Mouse (Mus musculus) MEL (cell line): ENCODE data around the gene Mogat1. TPM values are rescaled to one million over a fixed set of nuclear protein-coding genes. Genes with fewer than 3 reads are reported as not detected.

Source experiments
- DNase-seq: peaks from one replicate; pipeline ENCODE4 v3.0.0; 2011; ENCODE audit warnings: low read depth, low spot score
- H3K27ac ChIP-seq: 2 replicates; pipeline ENCODE4 v1.5.1; 2012; ENCODE audit warnings: low read depth, mild to moderate bottlenecking, control low read depth, low read length, moderate library complexity; ENCODE audit not compliant: control insufficient read depth
- H3K27me3 ChIP-seq, 2 experiments: fragments of 150-350 bp in 1 of 2; sonication (generic) in 1 of 2; 2 replicates each; pipeline ENCODE4 v1.6.1; 2012; ENCODE audit warnings: low read length in 2 of 2, mild to moderate bottlenecking in 2 of 2, improper control_type of control experiment in 1 of 2, moderate library complexity in 1 of 2; ENCODE audit not compliant: insufficient read depth in 2 of 2, control insufficient read depth in 1 of 2
- H3K36me3 ChIP-seq, 2 experiments: 2 replicates each; pipeline ENCODE4 v1.6.1; 2012 to 2014; ENCODE audit warnings: low read length in 2 of 2, improper control_type of control experiment in 1 of 2, inconsistent platforms in 1 of 2, mild to moderate bottlenecking in 1 of 2; ENCODE audit not compliant: insufficient read depth in 2 of 2, control insufficient read depth in 1 of 2
- H3K4me1 ChIP-seq, 2 experiments: fragments of 150-350 bp in 1 of 2; sonication (generic) in 1 of 2; 2 replicates each; pipeline ENCODE4 v1.6.1; 2012; ENCODE audit warnings: low read length in 2 of 2, improper control_type of control experiment in 1 of 2, mild to moderate bottlenecking in 1 of 2; ENCODE audit not compliant: insufficient read depth in 2 of 2, control insufficient read depth in 1 of 2
- H3K4me3 ChIP-seq, 2 experiments: fragments of 150-350 bp in 1 of 2; sonication (generic) in 1 of 2; 2 replicates each; pipeline ENCODE4 v1.5.1; 2012; ENCODE audit warnings: low read depth in 2 of 2, low read length in 2 of 2, mild to moderate bottlenecking in 2 of 2, moderate library complexity in 2 of 2, control low read depth in 1 of 2, improper control_type of control experiment in 1 of 2; ENCODE audit not compliant: control insufficient read depth in 1 of 2, insufficient read depth in 1 of 2
- H3K79me2 ChIP-seq: 2 replicates; pipeline ENCODE4 v1.6.1; 2012; ENCODE audit warnings: mild to moderate bottlenecking, low read length, moderate library complexity; ENCODE audit not compliant: control insufficient read depth, poor library complexity, insufficient read depth
- H3K9ac ChIP-seq: 2 replicates; pipeline ENCODE4 v1.6.1; 2012; ENCODE audit warnings: low read depth, mild to moderate bottlenecking, control low read depth, low read length, moderate library complexity; ENCODE audit not compliant: control insufficient read depth, poor library complexity, severe bottlenecking
- H3K9me3 ChIP-seq: fragments of 150-350 bp; sonication (generic); replicated peaks from 2 replicates; pipeline ENCODE4 v1.6.1; 2012; ENCODE audit warnings: mild to moderate bottlenecking, low read length, improper control_type of control experiment, moderate library complexity; ENCODE audit not compliant: insufficient read depth
- BHLHE40 ChIP-seq: IDR thresholded peaks from 2 replicates; pipeline ENCODE4 v1.6.1; 2012; ENCODE audit warnings: low read depth, mild to moderate bottlenecking, inconsistent platforms, low read length, improper control_type of control experiment, borderline replicate concordance
- CHD1 ChIP-seq: IDR thresholded peaks from 2 replicates; pipeline ENCODE4 v1.6.1; 2012; ENCODE audit warnings: low read depth, mild to moderate bottlenecking, inconsistent platforms, low read length, improper control_type of control experiment
- CHD2 ChIP-seq: IDR thresholded peaks from 2 replicates; pipeline ENCODE4 v1.6.1; 2011; ENCODE audit warnings: low read length, improper control_type of control experiment
- CTCF ChIP-seq, 3 experiments: IDR thresholded peaks in 2 of 3; conservative IDR thresholded peaks in 1 of 3; 2 replicates each; pipeline ENCODE4 v1.5.1; 2011 to 2012; ENCODE audit warnings: low read length in 3 of 3, low read depth in 2 of 3, mild to moderate bottlenecking in 2 of 3, improper control_type of control experiment in 1 of 3, inconsistent platforms in 1 of 3, mixed read lengths in 1 of 3, moderate library complexity in 1 of 3; ENCODE audit not compliant: control insufficient read depth in 1 of 3, insufficient read depth in 1 of 3, poor library complexity in 1 of 3, severe bottlenecking in 1 of 3
- ELF1 ChIP-seq: IDR thresholded peaks from 2 replicates; pipeline ENCODE4 v1.6.1; 2014; ENCODE audit warnings: low read depth, mild to moderate bottlenecking, inconsistent platforms, low read length, improper control_type of control experiment, moderate library complexity
- ETS1 ChIP-seq: IDR thresholded peaks from 2 replicates; pipeline ENCODE4 v1.6.1; 2012; ENCODE audit warnings: low read depth, mild to moderate bottlenecking, inconsistent platforms, low read length, improper control_type of control experiment, moderate library complexity
- GABPA ChIP-seq: IDR thresholded peaks from 2 replicates; pipeline ENCODE4 v1.6.1; 2012; ENCODE audit warnings: low read depth, mild to moderate bottlenecking, inconsistent platforms, low read length, improper control_type of control experiment, moderate library complexity
- KAT2A ChIP-seq: conservative IDR thresholded peaks from 2 replicates; pipeline ENCODE4 v1.6.1; 2012; ENCODE audit warnings: low read depth, low read length, improper control_type of control experiment, inconsistent platforms
- MEF2A ChIP-seq: IDR thresholded peaks from 2 replicates; pipeline ENCODE4 v1.6.1; 2014; ENCODE audit warnings: low read depth, mild to moderate bottlenecking, inconsistent platforms, low read length, improper control_type of control experiment; ENCODE audit not compliant: poor library complexity, insufficient replicate concordance, severe bottlenecking; ENCODE audit errors: extremely low read depth
- MYC ChIP-seq: IDR thresholded peaks from 2 replicates; pipeline ENCODE4 v1.6.1; 2011; ENCODE audit warnings: low read depth, mild to moderate bottlenecking, low read length, improper control_type of control experiment, moderate library complexity
- POLR2AphosphoS2 ChIP-seq: IDR thresholded peaks from 2 replicates; pipeline ENCODE4 v1.6.1; 2011; ENCODE audit warnings: low read length, improper control_type of control experiment
- SIN3A ChIP-seq: IDR thresholded peaks from 2 replicates; pipeline ENCODE4 v1.6.1; 2012; ENCODE audit warnings: low read length, improper control_type of control experiment, inconsistent platforms
- SMC3 ChIP-seq: IDR thresholded peaks from 2 replicates; pipeline ENCODE4 v1.6.1; 2011; ENCODE audit warnings: low read depth, low read length, improper control_type of control experiment
- TBP ChIP-seq: IDR thresholded peaks from 2 replicates; pipeline ENCODE4 v1.8.0; 2011; ENCODE audit warnings: low read depth, low read length, improper control_type of control experiment
- UBTF ChIP-seq: IDR thresholded peaks from 2 replicates; pipeline ENCODE4 v1.6.1; 2012; ENCODE audit warnings: low read depth, mild to moderate bottlenecking, inconsistent platforms, low read length, improper control_type of control experiment, moderate library complexity, borderline replicate concordance; ENCODE audit not compliant: insufficient read depth
- USF2 ChIP-seq, 2 experiments: IDR thresholded peaks; 2 replicates each; pipeline ENCODE4 v1.6.1; 2011 to 2012; ENCODE audit warnings: improper control_type of control experiment in 2 of 2, low read length in 2 of 2, borderline replicate concordance in 1 of 2, inconsistent platforms in 1 of 2, low read depth in 1 of 2, mild to moderate bottlenecking in 1 of 2; ENCODE audit not compliant: insufficient read depth in 1 of 2
- ZKSCAN1 ChIP-seq: IDR thresholded peaks from 2 replicates; pipeline ENCODE4 v1.6.1; 2012; ENCODE audit warnings: low read depth, mild to moderate bottlenecking, inconsistent platforms, low read length, improper control_type of control experiment, moderate library complexity
- polyA plus RNA-seq, 2 experiments: library from polyadenylated mRNA; stranded (reverse) in 1 of 2; unstranded in 1 of 2; fragments of >175 nt in 1 of 2; fragments of >200 nt in 1 of 2; gene quantifications; 2 replicates each; pipeline versions ENCODE4 v1.2.1 to v1.2.4; 2012; ENCODE audit warnings: low replicate concordance in 2 of 2, low read depth in 1 of 2; ENCODE audit not compliant: insufficient read length in 2 of 2, insufficient read depth in 1 of 2, missing spikeins in 1 of 2
- total RNA-seq: library from RNA; depleted of rRNA; stranded (reverse); fragments of 300-350 nt; gene quantifications from 2 replicates; pipeline ENCODE4 v1.2.3, GENCODE M21; 2012

Mogat1 gene
- total and polyA plus RNA-seq, 3 experiments, result not detected

DNA sequence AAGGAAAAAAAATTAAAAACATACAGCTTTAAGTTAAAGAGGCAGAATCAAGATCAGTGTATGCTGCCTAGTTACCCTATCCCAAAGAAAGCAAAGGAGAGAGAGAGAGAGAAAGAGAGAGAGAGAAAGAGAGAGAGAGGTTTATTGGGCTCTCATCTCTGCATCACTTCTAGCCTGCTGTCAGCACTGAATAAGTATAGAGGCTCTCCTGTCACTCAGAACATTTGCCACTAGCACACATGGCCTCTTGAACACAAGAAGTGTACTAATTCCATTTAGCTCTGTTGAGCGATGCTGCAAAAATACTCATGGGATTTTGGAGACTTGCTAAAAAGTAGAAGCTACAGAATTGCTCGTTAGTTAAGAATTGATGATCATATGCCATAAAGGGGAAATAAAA is 56.2 kb downstream of the Mogat1 start:
- Histone ChIP-seq H3K4me1 (no peaks in the 10 kb centered on the region), H3K27ac (no peak overlapping the region), H3K9ac (no peak overlapping the region), H3K79me2 (no peaks in the 10 kb centered on the region), H3K9me3 (no peaks in the 10 kb centered on the region), H3K27me3 (no peaks in the 10 kb centered on the region), H3K4me3 (no peak overlapping the region), H3K36me3 (no peaks in the 10 kb centered on the region)
- TF ChIP-seq MYC (no peak), ELF1 (no peak)
- no peak for DNase-seq

DNA sequence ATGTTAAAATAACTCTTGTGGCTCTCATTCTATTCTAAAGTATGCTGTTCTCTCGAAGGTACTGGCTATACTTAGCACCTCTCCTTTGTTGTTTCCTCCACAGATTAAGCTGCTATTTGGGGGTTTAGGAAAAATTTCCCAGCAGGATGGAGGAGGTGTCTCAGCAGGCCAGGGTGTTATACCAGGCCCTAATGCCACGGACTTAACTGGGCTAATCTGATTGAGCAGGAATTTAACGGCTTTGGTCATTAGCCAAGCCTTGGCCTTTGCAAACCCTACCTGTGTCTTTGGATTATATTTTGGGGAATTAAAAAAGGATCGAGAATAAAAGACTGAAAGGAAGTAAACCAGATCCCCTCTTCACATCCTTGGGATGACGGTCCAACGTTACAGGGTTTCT is 56.6 kb downstream of the Mogat1 start:
- TF ChIP-seq USF2 (IDR thresholded peaks at IDR 0.05; ENCODE audit: borderline replicate concordance in 1 of 2, insufficient read depth in 1 of 2, low read depth in 1 of 2, low read length in 2 of 2), result no peak
- no peak for TF ChIP-seq ZKSCAN1
- TF ChIP-seq CHD1, result no peak
- TF ChIP-seq SIN3A, result no peak
- no peak for TF ChIP-seq CHD2
- no peak for TF ChIP-seq ELF1
- no peak for TF ChIP-seq UBTF
- no peak for TF ChIP-seq TBP
- TF ChIP-seq SMC3, result no peak
- no peak for TF ChIP-seq MEF2A
- TF ChIP-seq POLR2AphosphoS2, result no peak
- TF ChIP-seq GABPA, result no peak
- TF ChIP-seq CTCF (IDR thresholded peaks at IDR 0.05 in 2 of 3, conservative IDR thresholded peaks at IDR 0.05 in 1 of 3; ENCODE audit: control insufficient read depth in 1 of 3, insufficient read depth in 1 of 3, low read depth in 2 of 3, low read length in 3 of 3, poor library complexity in 1 of 3, severe bottlenecking in 1 of 3), result no peak
- no peak for TF ChIP-seq MYC
- TF ChIP-seq BHLHE40, result no peak
- TF ChIP-seq ETS1, result no peak
- no peak for TF ChIP-seq KAT2A
- no peaks in the 10 kb centered on the region for H3K27me3 ChIP-seq
- H3K4me3 ChIP-seq, result no peak overlapping the region
- no peak overlapping the region for H3K27ac ChIP-seq
- no peak overlapping the region for H3K9ac ChIP-seq
- H3K36me3 ChIP-seq, result no peaks in the 10 kb centered on the region
- no peaks in the 10 kb centered on the region for H3K9me3 ChIP-seq
- no peak for DNase-seq
- no peaks in the 10 kb centered on the region for H3K79me2 ChIP-seq
- H3K4me1 ChIP-seq, result no peaks in the 10 kb centered on the region
